Mouse (Mus musculus) spleen, postnatal 10 days (tissue): ENCODE data around the gene Ryk.

Experiments
- DNase-seq, 2 experiments: peaks; one replicate each; pipeline ENCODE4 v3.0.0; 2021 to 2022; ENCODE audit warnings: low spot score in 2 of 2

Ryk gene

GRCm38 (mm10) chr9:102948706-102949105, 114.0 kb downstream of the Ryk start:
- no peak for DNase-seq

DNA sequence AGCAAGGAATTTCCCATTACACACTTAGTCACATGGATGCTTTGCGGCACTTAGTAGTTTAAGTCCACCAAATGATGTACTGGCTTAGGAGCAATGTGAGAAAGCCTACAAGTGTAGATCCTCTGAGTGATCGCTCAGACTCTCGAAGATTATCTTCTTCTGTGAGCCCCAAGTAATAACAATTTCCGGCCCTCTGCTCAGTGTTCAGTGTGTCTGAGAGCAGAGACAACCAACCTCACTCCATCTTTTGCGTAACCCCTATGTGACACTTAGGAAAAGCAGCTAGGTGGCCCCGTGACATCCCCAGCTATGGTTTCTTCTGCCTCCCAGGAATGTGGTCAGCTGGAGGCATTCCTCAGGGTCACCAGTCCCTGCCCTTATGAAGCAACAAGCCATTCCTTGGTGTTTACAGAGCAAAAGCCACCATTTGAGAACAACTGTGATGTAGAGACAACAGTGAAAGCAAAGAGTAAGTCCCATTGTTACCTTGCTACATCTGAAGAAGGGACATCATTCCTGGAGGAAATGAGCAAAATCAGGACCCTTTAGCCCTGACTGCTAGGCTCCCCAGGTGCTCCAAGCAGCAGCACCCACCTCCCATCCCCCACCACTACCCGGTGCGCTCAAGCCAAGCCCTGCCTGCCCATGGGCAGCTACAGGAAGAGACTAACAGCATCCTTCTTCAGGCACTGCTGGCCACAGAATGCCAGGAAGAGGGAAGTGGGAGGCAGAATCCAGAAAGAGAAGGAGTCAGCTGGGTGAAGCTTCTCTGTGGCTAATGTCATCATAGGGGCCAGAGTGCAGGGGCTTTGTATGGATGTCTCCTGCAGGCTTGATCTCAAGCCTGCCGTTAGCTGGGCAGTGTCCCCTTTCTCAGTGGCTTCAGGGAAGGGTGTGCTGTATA, 116.6 kb downstream of the Ryk start:
- DNase-seq: no peak

GRCm38 (mm10) chr9:102955866-102956265, 121.1 kb downstream of the Ryk start:
- no peak for DNase-seq
